Mouse (Mus musculus): ENCODE data around the gene Dpp10. TPM values are rescaled to one million over a fixed set of nuclear protein-coding genes. Genes with fewer than 3 reads are reported as not detected.

The Dpp10 gene
- polyA plus RNA-seq, 1 experiment from 2014 or later = 0.07 TPM

DNA sequence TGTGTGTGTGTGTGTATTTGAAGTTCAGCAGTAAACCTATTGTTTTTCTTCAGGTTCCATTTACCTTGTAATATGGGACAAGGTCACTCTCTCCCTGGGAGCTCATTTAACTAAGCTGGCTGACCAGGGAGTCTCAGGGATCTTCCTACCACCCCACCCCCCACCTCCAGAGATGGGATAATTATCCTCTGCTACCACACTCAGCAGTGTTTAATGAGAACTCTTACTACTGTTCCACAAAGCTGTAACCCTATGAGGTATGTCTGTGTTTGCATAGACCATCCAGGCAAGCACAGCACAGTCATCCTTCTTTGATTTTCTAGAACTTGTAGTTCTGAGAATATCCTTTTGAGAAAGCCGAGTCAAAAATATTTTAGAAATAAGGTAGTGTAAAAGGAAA, 471.6 kb downstream of the Dpp10 start:
- 68% methylated on average over 1 of the region's 1 CpGs for WGBS
- Histone ChIP-seq H3K4me1 (no peaks in the 10 kb centered on the region), H3K4me3 (no peak overlapping the region), H3K27me3 (no peaks in the 10 kb centered on the region), H3K9me3 (no peaks in the 10 kb centered on the region), H3K36me3 (no peaks in the 10 kb centered on the region), H3K27ac (no peak overlapping the region), H3K9ac (no peak overlapping the region), H3K4me2 (no peak overlapping the region)
- no peak for ATAC-seq (ENCODE audit: borderline replicate concordance, extremely low read depth, low FRiP score, low TSS enrichment)

- Histone ChIP-seq H3K9ac (no peak overlapping the region), H3K27ac (no peak overlapping the region), H3K4me3 (no peak overlapping the region), H3K4me2 (no peak overlapping the region), H3K36me3 (no peaks in the 10 kb centered on the region), H3K27me3 (no peaks in the 10 kb centered on the region), H3K9me3 (no peaks in the 10 kb centered on the region), H3K4me1 (no peaks in the 10 kb centered on the region)
- no peak for ATAC-seq (ENCODE audit: borderline replicate concordance, extremely low read depth, low FRiP score, low TSS enrichment)
- 66% methylated on average over 1 of the region's 1 CpGs for WGBS
Measured at GRCm38 (mm10) chr1:123542496-123542895, 502.9 kb downstream of the Dpp10 start.

DNA sequence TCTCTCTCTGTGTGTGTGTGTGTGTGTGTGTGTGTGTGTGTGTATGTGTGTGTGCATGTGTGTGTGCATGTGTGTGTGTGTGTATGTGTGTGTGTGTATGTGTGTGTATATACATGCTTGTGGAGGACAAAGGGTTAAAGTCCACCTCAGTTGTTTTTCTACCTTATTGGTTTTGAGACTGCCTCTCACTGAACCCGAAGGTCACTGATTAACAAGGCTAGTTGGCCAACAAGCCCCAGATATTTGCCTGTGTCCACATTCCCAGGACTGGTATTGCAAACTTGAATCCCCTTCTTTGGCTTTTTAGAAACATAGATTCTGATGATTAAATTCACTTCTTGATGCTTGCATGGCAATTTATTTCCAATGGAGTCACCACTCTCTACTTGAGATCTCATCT, 577.6 kb downstream of the Dpp10 start:
- Histone ChIP-seq H3K9me3 (no peaks in the 10 kb centered on the region), H3K4me1 (no peaks in the 10 kb centered on the region), H3K4me2 (no peak overlapping the region), H3K36me3 (no peaks in the 10 kb centered on the region), H3K4me3 (no peak overlapping the region), H3K27ac (no peak overlapping the region), H3K9ac (no peak overlapping the region), H3K27me3 (no peaks in the 10 kb centered on the region)
- no peak for ATAC-seq (ENCODE audit: borderline replicate concordance, extremely low read depth, low FRiP score, low TSS enrichment)
- 23% methylated on average over 1 of the region's 1 CpGs for WGBS

GRCm38 (mm10) chr1:123414163-123414562, 631.2 kb downstream of the Dpp10 start:
- no peaks in the 10 kb centered on the region for H3K27me3 ChIP-seq
- no peak for ATAC-seq (ENCODE audit: borderline replicate concordance, extremely low read depth, low FRiP score, low TSS enrichment)

GRCm38 (mm10) chr1:123351300-123351699, 694.1 kb downstream of the Dpp10 start:
- no peaks in the 10 kb centered on the region for H3K27me3 ChIP-seq
- H3K9me3 ChIP-seq = no peaks in the 10 kb centered on the region
- H3K27ac ChIP-seq = no peak overlapping the region
- no peaks in the 10 kb centered on the region for H3K36me3 ChIP-seq
- H3K4me2 ChIP-seq = no peak overlapping the region
- 74% methylated on average over 2 of the region's 2 CpGs for WGBS
- ATAC-seq (ENCODE audit: borderline replicate concordance, extremely low read depth, low FRiP score, low TSS enrichment) = no peak
- no peak overlapping the region for H3K4me3 ChIP-seq
- no peaks in the 10 kb centered on the region for H3K4me1 ChIP-seq
- H3K9ac ChIP-seq = no peak overlapping the region

More at GRCm38 (mm10) chr1:123414163-123414562, 631.2 kb downstream of the Dpp10 start:
- Histone ChIP-seq H3K9ac (no peak overlapping the region), H3K4me3 (no peak overlapping the region), H3K4me2 (no peak overlapping the region), H3K9me3 (no peaks in the 10 kb centered on the region), H3K27ac (no peak overlapping the region), H3K4me1 (no peaks in the 10 kb centered on the region), H3K36me3 (no peaks in the 10 kb centered on the region)
- 38% methylated on average over 1 of the region's 1 CpGs for WGBS

DNA sequence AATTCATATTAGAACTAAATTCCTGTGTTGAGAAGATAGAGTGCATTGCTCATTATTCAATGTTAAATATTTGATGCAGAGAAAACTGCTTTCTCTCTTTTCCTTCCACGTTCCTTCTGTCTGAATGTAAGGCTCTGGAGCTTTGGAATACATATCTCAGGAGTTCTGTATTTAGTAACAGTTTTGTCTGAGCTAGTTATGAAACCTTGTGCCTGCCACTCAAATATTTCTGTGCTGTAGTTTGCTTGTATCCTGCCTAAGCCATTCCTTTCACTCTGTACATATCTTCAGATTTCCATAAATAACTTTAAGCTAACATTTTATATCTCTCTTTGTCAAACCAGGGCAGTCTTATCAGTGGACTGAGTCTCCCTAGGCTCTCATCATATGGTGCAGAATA, 707.5 kb downstream of the Dpp10 start:
- no peak for ATAC-seq (ENCODE audit: borderline replicate concordance, extremely low read depth, low FRiP score, low TSS enrichment)
- WGBS = 68% methylated on average over 1 of the region's 1 CpGs

DNA sequence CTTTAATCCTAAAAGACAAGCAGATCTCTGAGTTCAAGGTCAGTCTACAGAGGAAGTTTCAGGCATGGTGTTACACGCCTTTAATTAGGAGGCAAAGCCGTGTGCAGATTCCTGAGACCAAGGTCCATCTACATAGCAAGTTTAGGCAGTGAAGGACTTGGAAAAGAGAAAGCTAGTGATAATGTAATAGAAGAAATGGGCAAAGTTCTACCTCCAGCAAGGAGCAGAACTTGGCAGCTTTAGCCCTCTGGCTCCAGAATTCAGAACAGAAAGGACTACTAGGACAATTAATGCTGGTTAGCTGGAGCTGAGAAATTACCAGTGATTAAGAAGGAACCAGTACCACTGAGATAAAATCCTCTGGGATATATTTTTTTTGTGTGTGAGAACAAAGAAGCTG, 728.5 kb downstream of the Dpp10 start:
- no peak overlapping the region for H3K27ac ChIP-seq
- no peak overlapping the region for H3K4me3 ChIP-seq
- H3K27me3 ChIP-seq = no peaks in the 10 kb centered on the region
- H3K9me3 ChIP-seq = no peaks in the 10 kb centered on the region
- 88% methylated on average over 2 of the region's 2 CpGs for WGBS
- H3K4me1 ChIP-seq = no peaks in the 10 kb centered on the region
- H3K9ac ChIP-seq = no peak overlapping the region
- H3K36me3 ChIP-seq = no peaks in the 10 kb centered on the region
- no peak for ATAC-seq (ENCODE audit: borderline replicate concordance, extremely low read depth, low FRiP score, low TSS enrichment)
- H3K4me2 ChIP-seq = no peak overlapping the region

More for the DNA sequence above, 707.5 kb downstream of the Dpp10 start:
- Histone ChIP-seq H3K9ac (no peak overlapping the region), H3K4me2 (no peak overlapping the region), H3K27me3 (no peaks in the 10 kb centered on the region), H3K27ac (no peak overlapping the region), H3K4me3 (no peak overlapping the region), H3K36me3 (no peaks in the 10 kb centered on the region), H3K9me3 (no peaks in the 10 kb centered on the region), H3K4me1 (no peaks in the 10 kb centered on the region)
